Mouse (Mus musculus) lung, embryonic 16.5 days (tissue): ENCODE results near the gene Hjurp. TPM values are rescaled to one million over a fixed set of nuclear protein-coding genes. Genes with fewer than 3 reads are reported as not detected.
A peak's percentile ranks its signal among the peaks of the same experiment; 100 is the strongest.

Experiments used
- ATAC-seq: fragments of 200-750 bp; cut with Nextera tagmentation; 2 replicates; pipeline ENCODE4 v1.8.0; 2017; ENCODE audit warnings: low read depth, mild to moderate bottlenecking, moderate library complexity
- H3K27ac ChIP-seq: fragments of 300-500 bp; sonication (generic); 2 replicates; pipeline ENCODE4 v1.5.1; 2014; ENCODE audit warnings: mild to moderate bottlenecking, control low read depth, low read length
- H3K27me3 ChIP-seq: fragments of 300-500 bp; sonication (generic); 2 replicates; pipeline ENCODE4 v1.6.1; 2014; ENCODE audit warnings: low read depth, low read length, mixed read lengths; ENCODE audit not compliant: control insufficient read depth, insufficient read depth
- H3K36me3 ChIP-seq: fragments of 300-500 bp; sonication (generic); 2 replicates; pipeline ENCODE4 v1.6.1; 2014; ENCODE audit warnings: low read length; ENCODE audit not compliant: control insufficient read depth, insufficient read depth
- H3K4me1 ChIP-seq: fragments of 300-500 bp; sonication (generic); replicated peaks from 2 replicates; pipeline ENCODE4 v1.6.1; 2014; ENCODE audit warnings: low read length, mixed read lengths; ENCODE audit not compliant: control insufficient read depth, insufficient read depth
- H3K4me2 ChIP-seq: fragments of 300-500 bp; sonication (generic); 2 replicates; pipeline ENCODE4 v1.6.1; 2014; ENCODE audit warnings: low read depth, low read length, control low read depth
- H3K4me3 ChIP-seq: fragments of 300-500 bp; sonication (generic); 2 replicates; pipeline ENCODE4 v1.5.1; 2014; ENCODE audit warnings: mild to moderate bottlenecking, low read length, control low read depth
- H3K9ac ChIP-seq: fragments of 300-500 bp; sonication (generic); 2 replicates; pipeline ENCODE4 v1.6.1; 2014; ENCODE audit warnings: low read length, control low read depth
- H3K9me3 ChIP-seq: fragments of 300-500 bp; sonication (generic); 2 replicates; pipeline ENCODE4 v1.6.1; 2016; ENCODE audit warnings: low read length; ENCODE audit not compliant: control insufficient read depth
- WGBS: fragments of 180-500 bp; shearing (Covaris S2); extraction: QIAGEN DNeasy Blood & Tissue Kit; methylation state at CpG from one replicate; pipeline ENCODE4 v1.1.7; 2014; 5-methylcytosine and 5-hydroxymethylcytosine counted together
- polyA plus RNA-seq: library from polyadenylated mRNA; unstranded; fragments of >200 nt; fragmentation: Nextera tagmentation; extraction: Ambion mirVana; gene quantifications from 2 replicates; pipeline ENCODE4 v1.2.1, GENCODE M21; 2015

Gene Hjurp
- polyA plus RNA-seq, 1 experiment from 2014 or later, result 184 TPM

GRCm38 (mm10) chr1:88259643-88260024 lies 17.8 kb downstream of the Hjurp start:
- WGBS, result 68% methylated on average over 4 of the region's 4 CpGs
- Histone ChIP-seq H3K9me3 (peaks cover 9% of the 10 kb centered on the region; the same call in 1 of the 2 replicates), H3K27ac (no peak overlapping the region), H3K9ac (no peak overlapping the region), H3K4me3 (no peak overlapping the region), H3K4me1 (no peaks in the 10 kb centered on the region), H3K36me3 (peaks cover 51% of the 10 kb centered on the region), H3K27me3 (no peaks in the 10 kb centered on the region), H3K4me2 (no peak overlapping the region)
- ATAC-seq, result no peak

GRCm38 (mm10) chr1:88258881-88259642 lies 18.4 kb downstream of the Hjurp start:
- H3K4me1 ChIP-seq, result no peaks in the 10 kb centered on the region
- WGBS, result 57% methylated on average over 8 of the region's 8 CpGs
- H3K9ac ChIP-seq, result no peak overlapping the region
- no peak overlapping the region for H3K4me3 ChIP-seq
- peaks cover 11% of the 10 kb centered on the region; the same call in 1 of the 2 replicates for H3K9me3 ChIP-seq
- no peaks in the 10 kb centered on the region for H3K27me3 ChIP-seq
- H3K4me2 ChIP-seq, result no peak overlapping the region
- ATAC-seq, result peak; percentile 11; the same call in 1 of the 2 replicates
- peaks cover 46% of the 10 kb centered on the region for H3K36me3 ChIP-seq
- H3K27ac ChIP-seq, result no peak overlapping the region

- H3K4me1 ChIP-seq, result no peaks in the 10 kb centered on the region
- H3K4me2 ChIP-seq, result no peak overlapping the region
- H3K4me3 ChIP-seq, result no peak overlapping the region
- peaks cover 39% of the 10 kb centered on the region for H3K36me3 ChIP-seq
- no peak for ATAC-seq
- H3K9me3 ChIP-seq, result peaks cover 11% of the 10 kb centered on the region; the same call in 1 of the 2 replicates
- 63% methylated on average over 6 of the region's 6 CpGs for WGBS
- no peaks in the 10 kb centered on the region for H3K27me3 ChIP-seq
- H3K27ac ChIP-seq, result no peak overlapping the region
- H3K9ac ChIP-seq, result no peak overlapping the region
Measured at GRCm38 (mm10) chr1:88258361-88258760, 19.1 kb downstream of the Hjurp start.

- Histone ChIP-seq H3K9ac (no peak overlapping the region), H3K27ac (no peak overlapping the region), H3K27me3 (no peaks in the 10 kb centered on the region), H3K4me3 (no peak overlapping the region), H3K9me3 (peaks cover 11% of the 10 kb centered on the region; the same call in 1 of the 2 replicates), H3K4me2 (no peak overlapping the region), H3K4me1 (no peaks in the 10 kb centered on the region), H3K36me3 (peaks cover 32% of the 10 kb centered on the region)
- 79% methylated on average over 6 of the region's 6 CpGs for WGBS
- ATAC-seq, result no peak
Measured at GRCm38 (mm10) chr1:88257681-88258080, 19.8 kb downstream of the Hjurp start.

GRCm38 (mm10) chr1:88256886-88257663 lies 20.4 kb downstream of the Hjurp start:
- H3K9ac ChIP-seq, result no peak overlapping the region
- peaks cover 26% of the 10 kb centered on the region for H3K36me3 ChIP-seq
- 71% methylated on average over 10 of the region's 10 CpGs for WGBS
- no peaks in the 10 kb centered on the region for H3K4me1 ChIP-seq
- H3K27ac ChIP-seq, result no peak overlapping the region
- no peak overlapping the region for H3K4me3 ChIP-seq
- H3K4me2 ChIP-seq, result no peak overlapping the region
- H3K27me3 ChIP-seq, result no peaks in the 10 kb centered on the region
- peaks cover 16% of the 10 kb centered on the region; the same call in 1 of the 2 replicates for H3K9me3 ChIP-seq
- ATAC-seq, result no peak

- Histone ChIP-seq H3K9me3 (peaks cover 19% of the 10 kb centered on the region; the same call in 1 of the 2 replicates), H3K27me3 (no peaks in the 10 kb centered on the region), H3K4me1 (no peaks in the 10 kb centered on the region), H3K4me3 (no peak overlapping the region), H3K27ac (no peak overlapping the region), H3K36me3 (peaks cover 17% of the 10 kb centered on the region), H3K4me2 (no peak overlapping the region), H3K9ac (no peak overlapping the region)
- WGBS, result 76% methylated on average over 13 of the region's 13 CpGs
- no peak for ATAC-seq
Measured at GRCm38 (mm10) chr1:88255989-88256754, 21.3 kb downstream of the Hjurp start.

GRCm38 (mm10) chr1:88255466-88255857 lies 22.0 kb downstream of the Hjurp start:
- H3K4me1 ChIP-seq, result no peaks in the 10 kb centered on the region
- no peak overlapping the region for H3K27ac ChIP-seq
- H3K9ac ChIP-seq, result no peak overlapping the region
- H3K9me3 ChIP-seq, result peaks cover 26% of the 10 kb centered on the region
- no peak for ATAC-seq
- no peak overlapping the region for H3K4me3 ChIP-seq
- 47% methylated on average over 2 of the region's 2 CpGs for WGBS
- H3K4me2 ChIP-seq, result no peak overlapping the region
- H3K36me3 ChIP-seq, result peaks cover 10% of the 10 kb centered on the region
- no peaks in the 10 kb centered on the region for H3K27me3 ChIP-seq

- Histone ChIP-seq H3K4me1 (no peaks in the 10 kb centered on the region), H3K4me2 (no peak overlapping the region), H3K27ac (no peak overlapping the region), H3K9me3 (peaks cover 31% of the 10 kb centered on the region), H3K27me3 (no peaks in the 10 kb centered on the region), H3K4me3 (no peak overlapping the region), H3K36me3 (peaks cover 4% of the 10 kb centered on the region; the same call in 1 of the 2 replicates), H3K9ac (no peak overlapping the region)
- 80% methylated on average over 12 of the region's 12 CpGs for WGBS
- no peak for ATAC-seq
Measured at GRCm38 (mm10) chr1:88254793-88255465, 22.5 kb downstream of the Hjurp start.
